25 mouse cellular contexts compared by ENCODE assay signal in the genomic region with DNA sequence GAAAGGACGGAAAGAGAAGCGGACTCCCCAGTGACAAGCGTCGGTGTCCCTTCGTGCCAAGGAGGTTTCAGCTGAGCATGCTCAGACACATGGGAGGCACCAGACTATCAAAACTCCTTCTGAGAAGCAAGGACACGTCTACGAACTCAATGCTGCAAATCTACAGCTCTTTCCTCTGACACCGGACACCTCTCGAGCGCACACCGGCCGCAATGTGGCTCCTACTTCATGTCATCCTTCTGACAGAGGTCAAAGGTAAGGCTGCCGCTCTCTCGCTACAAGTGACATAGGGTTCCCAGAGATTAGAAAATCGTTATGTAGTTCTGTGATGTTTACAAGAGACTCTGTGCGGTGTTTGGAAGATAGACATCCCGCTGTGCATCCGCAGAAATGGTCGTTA. TPM values are rescaled to one million over a fixed set of nuclear protein-coding genes. Genes with fewer than 3 reads are reported as not detected.
DNase-seq lines count a peak whose midpoint lies in the region; ATAC-seq lines count a peak whose summit lies in the region.
"Had no signal": no experiment of that assay in that cellular context is flagged by ENCODE, and none has a peak within 500 bp of the region (broad histone marks: within the 10 kb centered on the region; RNA-seq: fewer than 3 reads in every experiment).

A gene (plus strand): TSS at position 20 of the 400 bp plus-strand sequence.

- H3K27me3 ChIP-seq in heart, embryonic 10.5 days (ENCODE audit: insufficient read depth, poor library complexity, severe bottlenecking): no peaks in the 10 kb centered on the region
- 0 out of 2 replicates have a peak, but pooled peaks cover 3% of the 10 kb centered on the region for H3K27me3 ChIP-seq in heart, embryonic 12.5 days (replicated peaks)
- no peaks in the 10 kb centered on the region; the same call in 1 of the 2 replicates for H3K27me3 ChIP-seq in kidney, embryonic 16.5 days (ENCODE audit: insufficient read depth, low read length)
- H3K27me3 ChIP-seq: embryonic facial prominence, embryonic 12.5 days; intestine, embryonic 15.5 days had no signal

- H3K4me3 ChIP-seq in heart, embryonic 10.5 days: no peak within 1 kb of the TSS
- H3K4me3 ChIP-seq in heart, embryonic 12.5 days: no peak within 1 kb of the TSS
- H3K4me3 ChIP-seq in kidney, embryonic 16.5 days (ENCODE audit: low read length): 0 out of 2 replicates have a peak within 1 kb of the TSS, but pooled peaks have one; percentile 5
- H3K4me3 ChIP-seq: embryonic facial prominence, embryonic 12.5 days; embryonic facial prominence, embryonic 15.5 days; gastrocnemius, adult 2 months; heart, embryonic 15.5 days; hindbrain, embryonic 10.5 days; hindbrain, embryonic 13.5 days; intestine, embryonic 15.5 days had no signal

- WGBS in heart, embryonic 10.5 days: 66% methylated on average over 19 of the region's 19 CpGs
- WGBS in heart, embryonic 12.5 days: 66% methylated on average over 19 of the region's 19 CpGs
- WGBS in kidney, embryonic 16.5 days: 42% methylated on average over 19 of the region's 19 CpGs

- no peak within 1 kb of the TSS for H3K9ac ChIP-seq in heart, embryonic 12.5 days
- H3K9ac ChIP-seq in kidney, embryonic 16.5 days (replicated peaks; ENCODE audit: low read length): 0 out of 2 replicates have a peak within 1 kb of the TSS, but pooled peaks have one; percentile 26
- H3K9ac ChIP-seq: embryonic facial prominence, embryonic 12.5 days; embryonic facial prominence, embryonic 15.5 days; forebrain, postnatal 0 days; heart, embryonic 15.5 days; hindbrain, embryonic 13.5 days; intestine, embryonic 15.5 days had no signal

- no peaks in the 10 kb centered on the region for H3K4me1 ChIP-seq in heart, embryonic 10.5 days
- H3K4me1 ChIP-seq in heart, embryonic 12.5 days (replicated peaks): no peaks in the 10 kb centered on the region
- peaks cover 24% of the 10 kb centered on the region for H3K4me1 ChIP-seq in kidney, embryonic 16.5 days (ENCODE audit: insufficient read depth, low read length)
- H3K4me1 ChIP-seq: embryonic facial prominence, embryonic 15.5 days; heart, embryonic 15.5 days; intestine, embryonic 15.5 days had no signal

- H3K27ac ChIP-seq in heart, embryonic 10.5 days: no peak within 1 kb of the TSS
- no peak within 1 kb of the TSS for H3K27ac ChIP-seq in heart, embryonic 12.5 days (ENCODE audit: poor library complexity, severe bottlenecking)
- no peak within 1 kb of the TSS for H3K27ac ChIP-seq in kidney, embryonic 16.5 days (ENCODE audit: low read length)
- H3K27ac ChIP-seq: embryonic facial prominence, embryonic 12.5 days; embryonic facial prominence, embryonic 15.5 days; gastrocnemius, adult 2 months; heart, embryonic 15.5 days; hindbrain, embryonic 10.5 days; hindbrain, embryonic 13.5 days; intestine, embryonic 15.5 days had no signal

- no peaks in the 10 kb centered on the region for H3K9me3 ChIP-seq in heart, embryonic 10.5 days
- H3K9me3 ChIP-seq in heart, embryonic 12.5 days (replicated peaks): peaks cover 9% of the 10 kb centered on the region; the same call in 1 of the 2 replicates
- H3K9me3 ChIP-seq in kidney, embryonic 16.5 days (ENCODE audit: low read length): no peaks in the 10 kb centered on the region
- H3K9me3 ChIP-seq: embryonic facial prominence, embryonic 12.5 days; embryonic facial prominence, embryonic 15.5 days; heart, embryonic 15.5 days; hindbrain, embryonic 13.5 days; intestine, embryonic 15.5 days had no signal

- DNase-seq in embryo, embryonic 10 days (ENCODE audit: low spot score): peak; percentile 64
- no peak for DNase-seq in embryo, embryonic 9.5 days (ENCODE audit: extremely low spot score)
- DNase-seq in heart, embryonic 10.5 days (ENCODE audit: low spot score): peak; percentile 56
- no peak for DNase-seq in kidney, adult 9 months
- DNase-seq: adrenal gland, postnatal 10 days; adrenal gland, postnatal 36 days; cerebellum, adult 18-20 months; cerebellum, adult 9-10 months; cerebellum, postnatal 14 days; forebrain, postnatal 0 days; gastrocnemius, adult 2 months; gastrocnemius, postnatal 14 days; heart, adult 18-20 months; heart, postnatal 10 days; heart, postnatal 36 days had no signal

- no peaks in the 10 kb centered on the region for H3K36me3 ChIP-seq in heart, embryonic 10.5 days
- H3K36me3 ChIP-seq in heart, embryonic 12.5 days: no peaks in the 10 kb centered on the region
- H3K36me3 ChIP-seq in kidney, embryonic 16.5 days (ENCODE audit: insufficient read depth, low read length): no peaks in the 10 kb centered on the region
- H3K36me3 ChIP-seq: embryonic facial prominence, embryonic 12.5 days; embryonic facial prominence, embryonic 15.5 days; heart, embryonic 15.5 days; hindbrain, embryonic 10.5 days; hindbrain, embryonic 13.5 days; intestine, embryonic 15.5 days had no signal

- H3K4me2 ChIP-seq in heart, embryonic 12.5 days: no peak within 1 kb of the TSS
- peak within 1 kb of the TSS; percentile 23 for H3K4me2 ChIP-seq in kidney, embryonic 16.5 days (replicated peaks; ENCODE audit: low read depth, low read length)
- H3K4me2 ChIP-seq: embryonic facial prominence, embryonic 12.5 days; embryonic facial prominence, embryonic 15.5 days; heart, embryonic 15.5 days; hindbrain, embryonic 13.5 days; intestine, embryonic 15.5 days had no signal

- ATAC-seq in heart, embryonic 12.5 days (ENCODE audit: insufficient number of reproducible peaks, low FRiP score): no peak
- ATAC-seq in kidney, embryonic 16.5 days (ENCODE audit: low FRiP score, low TSS enrichment): no peak
- ATAC-seq: forebrain, embryonic 14.5 days; forebrain, postnatal 0 days; hindbrain, embryonic 16.5 days; intestine, embryonic 15.5 days had no signal

RNA-seq across cellular contexts. Expression of the gene that starts here (rescaled TPM):
- 0.36 and 0.59 TPM in 2 replicates for polyA plus RNA-seq in heart, embryonic 10.5 days (2016; fragmentation: Nextera tagmentation; extraction: Ambion mirVana)
- polyA plus RNA-seq in heart, embryonic 12.5 days (2016; fragmentation: Nextera tagmentation; extraction: Ambion mirVana): 0.23 and 0.45 TPM in 2 replicates
- 3.2 and 4.0 TPM in 2 replicates for polyA plus RNA-seq in kidney, embryonic 16.5 days (2015; fragmentation: Nextera tagmentation; extraction: Ambion mirVana)

Comparison
In these comparisons a context has a peak if more than half of its experiments do, and no peak if none do; other contexts are left out.
1. Peak in DNase-seq in heart, embryonic 10.5 days; RNA of the gene not detected or under 1 TPM.